Mouse (Mus musculus) urinary bladder, postnatal 25 days (tissue): Measurements from ENCODE around the gene Gapvd1.

Experiments used
- DNase-seq: peaks from one replicate; pipeline ENCODE4 v3.0.0; 2022; ENCODE audit warnings: low spot score

Gene Gapvd1

DNA sequence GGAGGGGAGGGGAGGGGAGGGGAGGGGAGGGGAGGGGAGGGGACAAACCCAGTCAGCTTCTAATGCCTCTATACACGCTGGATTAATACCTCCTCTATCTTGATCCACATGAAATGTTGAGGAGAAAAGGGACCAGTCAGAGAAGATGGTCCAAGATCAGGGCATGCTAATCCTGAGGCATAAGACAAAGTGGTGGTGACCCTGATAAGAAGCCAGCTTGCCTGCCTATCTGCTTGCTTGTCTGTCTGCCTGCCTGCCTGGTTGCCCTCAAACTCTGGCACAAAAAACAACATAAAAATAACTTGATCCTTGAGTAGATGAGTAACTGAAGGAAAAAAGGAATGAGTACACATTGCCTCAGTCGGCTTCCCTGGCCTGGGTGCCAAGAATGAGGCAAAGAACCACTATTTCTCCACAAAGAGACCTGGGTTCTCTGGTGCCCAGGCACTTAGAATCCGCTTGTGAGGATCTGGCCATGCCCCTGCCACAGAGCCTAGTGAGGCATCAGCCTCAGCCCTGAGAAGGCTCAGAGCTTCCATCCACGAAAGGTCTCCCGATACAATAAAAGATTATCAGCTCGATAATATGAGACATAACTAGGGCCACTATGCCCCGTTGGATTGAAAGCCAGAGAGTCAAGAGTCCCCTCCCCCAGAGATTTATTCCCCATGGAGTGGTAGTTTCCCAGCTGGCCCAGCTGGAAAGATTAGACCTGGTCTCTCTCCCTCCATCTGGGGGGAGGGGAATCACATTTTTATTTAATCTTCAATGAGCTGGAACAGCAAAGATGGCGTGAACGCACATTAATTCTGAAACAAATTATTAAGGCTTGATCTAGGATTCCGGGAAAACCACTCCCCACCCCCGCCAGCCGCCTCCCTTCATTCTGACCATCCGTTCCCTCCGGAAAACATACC is 119.5 kb downstream of the Gapvd1 start:
- DNase-seq = no peak

DNA sequence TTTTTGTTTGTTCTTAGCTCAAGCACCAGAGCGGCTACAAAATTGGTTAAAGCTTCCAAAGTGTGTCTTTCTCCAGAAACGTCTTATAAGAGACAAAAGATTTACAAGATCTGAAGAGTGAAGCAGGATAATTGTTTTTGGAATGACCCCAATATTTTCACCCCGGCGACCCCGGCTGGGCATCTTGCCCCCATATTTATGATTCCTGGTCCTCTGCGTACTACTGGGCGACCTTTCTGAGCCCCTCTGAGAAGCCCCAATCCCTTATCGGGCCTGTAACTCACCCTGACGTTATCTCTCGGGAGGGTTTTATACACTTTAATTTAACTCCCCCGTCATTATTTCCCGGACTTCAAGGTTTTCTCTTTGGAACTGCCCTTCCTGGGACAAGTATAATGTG is 123.0 kb downstream of the Gapvd1 start:
- DNase-seq = no peak

DNA sequence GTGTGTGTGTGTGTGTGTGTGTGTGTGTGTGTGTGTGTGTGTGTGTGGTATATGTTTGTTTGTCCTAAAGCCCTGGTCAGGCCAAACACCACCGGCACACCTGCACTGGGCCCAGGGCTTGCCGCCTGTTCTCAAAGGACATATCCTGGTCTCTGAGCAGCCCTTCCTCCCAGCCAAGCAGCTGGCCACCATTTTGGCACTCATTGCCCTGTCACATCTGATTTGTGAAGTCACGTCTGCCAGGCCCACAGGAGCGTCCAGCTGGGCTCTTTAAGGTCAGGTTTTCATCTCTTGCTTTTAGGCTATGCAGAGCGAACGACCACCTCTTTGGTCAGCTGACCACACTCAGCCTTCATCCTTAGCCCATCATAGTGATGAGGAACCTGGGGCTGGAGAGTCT is 124.6 kb downstream of the Gapvd1 start:
- no peak for DNase-seq

DNA sequence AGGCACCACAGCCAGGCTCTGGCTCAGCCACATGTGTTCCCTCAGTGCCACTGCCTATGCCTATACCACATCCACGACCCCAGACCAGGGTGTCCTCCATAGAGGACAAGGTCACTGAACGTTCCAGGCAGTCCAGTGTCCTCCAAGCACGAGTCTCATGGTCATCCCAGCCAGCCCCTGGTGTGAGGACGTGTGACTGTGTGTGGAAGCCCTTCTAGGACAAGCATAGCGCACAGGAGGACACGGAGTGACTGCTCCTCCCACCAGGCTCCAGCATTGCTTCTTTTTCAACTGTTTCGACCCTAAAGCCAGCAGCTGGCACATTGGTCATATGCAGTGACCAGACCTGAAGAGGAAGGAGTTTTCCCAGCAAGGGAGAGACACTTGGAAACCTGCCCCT is 125.3 kb downstream of the Gapvd1 start:
- no peak for DNase-seq

DNA sequence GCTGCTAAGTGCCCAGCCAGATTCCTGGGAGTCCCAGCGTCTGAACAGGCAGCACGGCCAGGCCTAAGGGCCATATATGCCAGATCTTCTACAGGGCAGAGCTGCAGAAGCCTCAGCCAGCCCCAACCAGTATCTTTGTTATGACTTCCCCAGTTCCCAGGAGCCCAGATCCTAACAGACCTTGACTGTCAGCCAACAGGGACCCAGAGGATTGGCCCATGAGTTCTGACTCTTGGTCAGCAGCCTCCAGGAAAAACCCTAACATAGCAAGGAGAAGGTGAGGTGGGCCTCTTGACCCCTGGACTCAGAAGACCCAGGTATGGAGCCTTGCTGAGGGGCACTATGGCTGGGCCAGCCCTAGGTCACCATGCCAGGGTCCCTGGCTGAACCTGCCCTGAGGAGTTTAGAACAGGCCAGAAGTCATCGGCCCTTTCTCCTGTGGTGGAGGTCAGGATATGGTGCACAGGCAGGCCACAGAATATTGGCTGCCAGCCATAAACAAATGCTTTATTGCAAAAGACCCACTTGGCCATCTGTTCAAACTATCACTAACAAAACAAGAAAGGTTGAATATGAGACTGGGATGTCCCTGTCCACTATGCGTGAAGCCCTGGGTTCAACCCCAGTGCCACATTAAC is 126.0 kb downstream of the Gapvd1 start:
- no peak for DNase-seq

DNA sequence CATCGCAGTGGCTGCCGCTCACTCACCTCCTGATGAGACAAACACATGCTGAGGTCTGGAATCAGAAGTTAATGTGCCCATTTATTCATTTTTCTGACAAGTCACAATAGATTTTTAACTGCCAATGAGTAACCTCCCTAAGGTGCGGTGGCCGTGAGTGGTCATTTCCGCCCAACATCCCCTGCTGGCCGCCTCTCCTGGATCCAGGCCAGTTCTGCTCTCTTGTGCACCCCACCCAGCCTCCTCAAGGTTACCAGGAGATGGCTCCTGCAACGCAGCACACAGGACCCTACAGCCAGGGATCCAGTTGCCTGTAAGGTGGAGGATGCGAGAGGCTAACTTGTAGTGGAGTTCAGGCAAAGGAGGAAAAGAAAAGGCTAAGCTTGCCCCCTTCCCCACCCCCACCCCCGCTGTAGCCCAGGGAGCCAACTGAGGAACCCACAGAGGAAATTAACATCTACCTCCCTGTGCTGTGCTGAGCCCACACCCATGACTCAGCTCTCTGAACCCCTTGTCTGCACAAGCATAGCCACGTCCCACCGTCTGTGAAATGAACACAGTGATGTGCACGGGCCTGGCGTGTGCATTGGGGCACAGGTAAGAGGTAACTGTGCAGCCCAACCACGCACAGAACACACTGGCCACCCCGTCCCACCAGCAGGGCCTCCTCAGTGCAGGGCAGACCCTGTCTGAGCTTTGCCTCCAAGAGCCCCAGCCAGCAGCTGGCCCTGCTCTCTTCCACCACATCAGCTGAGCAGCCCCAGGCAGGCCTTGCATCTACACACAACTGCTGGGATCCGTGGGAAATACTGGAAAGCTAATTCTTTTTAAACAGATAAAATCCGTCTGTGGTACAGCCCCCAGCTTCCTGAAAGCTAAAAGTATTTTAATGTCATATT is 127.5 kb downstream of the Gapvd1 start:
- no peak for DNase-seq
